Mouse (Mus musculus): ENCODE results near the gene Filip1l. TPM values are rescaled to one million over a fixed set of nuclear protein-coding genes. Genes with fewer than 3 reads are reported as not detected.

Gene Filip1l
- polyA plus RNA-seq, 1 experiment from 2014 or later = 30.4 TPM

- H3K4me1 ChIP-seq (replicated peaks; ENCODE audit: insufficient read depth, low read length) = no peaks in the 10 kb centered on the region
- H3K27ac ChIP-seq = no peak overlapping the region
- no peaks in the 10 kb centered on the region for H3K36me3 ChIP-seq (ENCODE audit: insufficient read depth, low read length)
- H3K27me3 ChIP-seq (ENCODE audit: insufficient read depth, low read length) = no peaks in the 10 kb centered on the region
- H3K9ac ChIP-seq (ENCODE audit: low read depth, low read length) = no peak overlapping the region
- DNase-seq (ENCODE audit: low spot score) (peak; percentile 38), ATAC-seq (replicated peaks; ENCODE audit: low FRiP score, low read depth) (no peak)
- TF ChIP-seq CTCF (IDR thresholded peaks at IDR 0.05; ENCODE audit: low read depth) = no peak
- 80% methylated on average over 2 of the region's 2 CpGs for WGBS
- no peaks in the 10 kb centered on the region for H3K9me3 ChIP-seq (replicated peaks; ENCODE audit: low read length)
- no peak overlapping the region for H3K4me3 ChIP-seq (replicated peaks; ENCODE audit: low read depth, low read length)
- no peak overlapping the region for H3K4me2 ChIP-seq (ENCODE audit: low read length)
Measured at GRCm38 (mm10) chr16:57330111-57330510, 22.8 kb upstream of the Filip1l start.

- Histone ChIP-seq H3K4me2 (ENCODE audit: low read length) (no peak overlapping the region), H3K4me3 (replicated peaks; ENCODE audit: low read depth, low read length) (no peak overlapping the region), H3K4me1 (replicated peaks; ENCODE audit: insufficient read depth, low read length) (peaks cover 4% of the 10 kb centered on the region), H3K9me3 (replicated peaks; ENCODE audit: low read length) (no peaks in the 10 kb centered on the region), H3K9ac (ENCODE audit: low read depth, low read length) (no peak overlapping the region), H3K27ac (no peak overlapping the region), H3K36me3 (ENCODE audit: insufficient read depth, low read length) (no peaks in the 10 kb centered on the region), H3K27me3 (ENCODE audit: insufficient read depth, low read length) (no peaks in the 10 kb centered on the region)
- DNase-seq (ENCODE audit: low spot score) (no peak), ATAC-seq (replicated peaks; ENCODE audit: low FRiP score, low read depth) (no peak)
- 77% methylated on average over 7 of the region's 7 CpGs for WGBS
- no peak for TF ChIP-seq CTCF (IDR thresholded peaks at IDR 0.05; ENCODE audit: low read depth)
Measured at GRCm38 (mm10) chr16:57332301-57332700, 20.6 kb upstream of the Filip1l start.

GRCm38 (mm10) chr16:57336770-57337423 lies 16.0 kb upstream of the Filip1l start:
- Histone ChIP-seq H3K4me2 (ENCODE audit: low read length) (no peak overlapping the region), H3K9me3 (replicated peaks; ENCODE audit: low read length) (no peaks in the 10 kb centered on the region), H3K36me3 (ENCODE audit: insufficient read depth, low read length) (no peaks in the 10 kb centered on the region), H3K27me3 (ENCODE audit: insufficient read depth, low read length) (no peaks in the 10 kb centered on the region), H3K4me1 (replicated peaks; ENCODE audit: insufficient read depth, low read length) (peaks cover 8% of the 10 kb centered on the region), H3K4me3 (replicated peaks; ENCODE audit: low read depth, low read length) (no peak overlapping the region), H3K27ac (no peak overlapping the region), H3K9ac (ENCODE audit: low read depth, low read length) (no peak overlapping the region)
- ATAC-seq (replicated peaks; ENCODE audit: low FRiP score, low read depth) (no peak), DNase-seq (ENCODE audit: low spot score) (peak; percentile 46)
- no peak for TF ChIP-seq CTCF (IDR thresholded peaks at IDR 0.05; ENCODE audit: low read depth)
- WGBS = 46% methylated on average over 11 of the region's 11 CpGs

- Histone ChIP-seq H3K4me3 (replicated peaks; ENCODE audit: low read depth, low read length) (no peak overlapping the region), H3K27ac (no peak overlapping the region), H3K36me3 (ENCODE audit: insufficient read depth, low read length) (no peaks in the 10 kb centered on the region), H3K9me3 (replicated peaks; ENCODE audit: low read length) (no peaks in the 10 kb centered on the region), H3K9ac (ENCODE audit: low read depth, low read length) (no peak overlapping the region), H3K4me2 (ENCODE audit: low read length) (no peak overlapping the region), H3K27me3 (ENCODE audit: insufficient read depth, low read length) (no peaks in the 10 kb centered on the region), H3K4me1 (replicated peaks; ENCODE audit: insufficient read depth, low read length) (peaks cover 8% of the 10 kb centered on the region)
- WGBS = 78% methylated on average over 8 of the region's 8 CpGs
- ATAC-seq (replicated peaks; ENCODE audit: low FRiP score, low read depth) = peak; percentile 21; the same call in 1 of the 2 replicates
- no peak for TF ChIP-seq CTCF (IDR thresholded peaks at IDR 0.05; ENCODE audit: low read depth)
- no peak for DNase-seq (ENCODE audit: low spot score)
Measured at GRCm38 (mm10) chr16:57339765-57340612, 12.9 kb upstream of the Filip1l start.

- H3K9me3 ChIP-seq (replicated peaks; ENCODE audit: low read length) = no peaks in the 10 kb centered on the region
- H3K4me3 ChIP-seq (replicated peaks; ENCODE audit: low read depth, low read length) = no peak overlapping the region
- H3K4me1 ChIP-seq (replicated peaks; ENCODE audit: insufficient read depth, low read length) = peaks cover 8% of the 10 kb centered on the region
- ATAC-seq (replicated peaks; ENCODE audit: low FRiP score, low read depth) = no peak
- no peak overlapping the region for H3K9ac ChIP-seq (ENCODE audit: low read depth, low read length)
- no peaks in the 10 kb centered on the region for H3K36me3 ChIP-seq (ENCODE audit: insufficient read depth, low read length)
- H3K4me2 ChIP-seq (ENCODE audit: low read length) = no peak overlapping the region
- no peaks in the 10 kb centered on the region for H3K27me3 ChIP-seq (ENCODE audit: insufficient read depth, low read length)
- no peak for DNase-seq (ENCODE audit: low spot score)
- no peak for TF ChIP-seq CTCF (IDR thresholded peaks at IDR 0.05; ENCODE audit: low read depth)
- no peak overlapping the region for H3K27ac ChIP-seq
- 69% methylated on average over 5 of the region's 5 CpGs for WGBS
Measured at GRCm38 (mm10) chr16:57340613-57340898, 12.3 kb upstream of the Filip1l start.

GRCm38 (mm10) chr16:57346258-57346657 lies 6.6 kb upstream of the Filip1l start:
- DNase-seq (ENCODE audit: low spot score) = no peak
- TF ChIP-seq CTCF (IDR thresholded peaks at IDR 0.05; ENCODE audit: low read depth) = no peak
- Histone ChIP-seq H3K36me3 (ENCODE audit: insufficient read depth, low read length) (no peaks in the 10 kb centered on the region), H3K9me3 (replicated peaks; ENCODE audit: low read length) (no peaks in the 10 kb centered on the region), H3K9ac (ENCODE audit: low read depth, low read length) (no peak overlapping the region), H3K4me1 (replicated peaks; ENCODE audit: insufficient read depth, low read length) (no peaks in the 10 kb centered on the region), H3K27ac (no peak overlapping the region), H3K4me3 (replicated peaks; ENCODE audit: low read depth, low read length) (no peak overlapping the region), H3K27me3 (ENCODE audit: insufficient read depth, low read length) (no peaks in the 10 kb centered on the region), H3K4me2 (ENCODE audit: low read length) (no peak overlapping the region)
- WGBS = 67% methylated on average over 3 of the region's 3 CpGs
- ATAC-seq (replicated peaks; ENCODE audit: low FRiP score, low read depth) = no peak
